Mouse (Mus musculus) T-helper 2 cell (primary cell): ENCODE data around the gene Ddn.
"Not testable (repeated sequence)": the region's sequence is repeated elsewhere in the genome, so short reads cannot be mapped to it uniquely, and the experiment has no call there.

Source experiments
- in situ Hi-C: fragments of 300-600 bp; cut with MboI, MseI; formaldehyde crosslinking; loops from one replicate; pipeline ENCODE4 v1.15.1; 2025; ENCODE audit warnings: high pct_unique_total_duplicates

Gene Ddn

GRCm38 (mm10) chr15:98831684-98832035 is 22.4 kb upstream of the Ddn start:
- in situ Hi-C loops, result no loop called here

GRCm38 (mm10) chr15:98830736-98831683 is 21.7 kb upstream of the Ddn start, which contains the start of gene Prkag1:
Prkag1 (minus strand) TSS chr15:98831521.
- in situ Hi-C loops, result no loop called here

GRCm38 (mm10) chr15:98827611-98828011 is 18.3 kb upstream of the Ddn start:
- in situ Hi-C loops, result no loop called here

GRCm38 (mm10) chr15:98823434-98823833 is 14.1 kb upstream of the Ddn start:
- in situ Hi-C loops, result no loop called here

GRCm38 (mm10) chr15:98822147-98822546 is 12.9 kb upstream of the Ddn start:
- in situ Hi-C loops, result no loop called here

- in situ Hi-C loops, result no loop called here
Measured at GRCm38 (mm10) chr15:98821403-98821802, 12.1 kb upstream of the Ddn start.

- in situ Hi-C loops, result no loop called here
Measured at GRCm38 (mm10) chr15:98820937-98821336, 11.6 kb upstream of the Ddn start.

- in situ Hi-C loops, result no loop called here
Measured at GRCm38 (mm10) chr15:98818171-98818570, 8.9 kb upstream of the Ddn start.

- in situ Hi-C loops, result no loop called here
Measured at GRCm38 (mm10) chr15:98812741-98813424, 3.6 kb upstream of the Ddn start.

GRCm38 (mm10) chr15:98810212-98810611 is 922 bp upstream of the Ddn start:
- in situ Hi-C loops, result not testable (repeated sequence)

- in situ Hi-C loops, result no loop called here
Measured at GRCm38 (mm10) chr15:98808651-98809134, 597 bp downstream of the Ddn start.

- in situ Hi-C loops, result no loop called here
Measured at GRCm38 (mm10) chr15:98807895-98808650, 1.2 kb downstream of the Ddn start.

GRCm38 (mm10) chr15:98806809-98807770 is 2.2 kb downstream of the Ddn start:
- in situ Hi-C loops, result no loop called here

GRCm38 (mm10) chr15:98806071-98806808 is 3.0 kb downstream of the Ddn start:
- in situ Hi-C loops, result no loop called here

- in situ Hi-C loops, result no loop called here
Measured at GRCm38 (mm10) chr15:98805324-98806040, 3.8 kb downstream of the Ddn start.

GRCm38 (mm10) chr15:98804054-98804453 is 5.2 kb downstream of the Ddn start:
- in situ Hi-C loops, result no loop called here

GRCm38 (mm10) chr15:98802926-98803325 is 6.4 kb downstream of the Ddn start:
- in situ Hi-C loops, result no loop called here

GRCm38 (mm10) chr15:98799396-98799795 is 9.9 kb downstream of the Ddn start:
- in situ Hi-C loops, result no loop called here

GRCm38 (mm10) chr15:98798903-98799302 is 10.4 kb downstream of the Ddn start:
- in situ Hi-C loops, result no loop called here
